Mouse (Mus musculus): ENCODE data around the gene Slc26a5. TPM values are rescaled to one million over a fixed set of nuclear protein-coding genes. Genes with fewer than 3 reads are reported as not detected.

Slc26a5 gene
- polyA plus RNA-seq, 1 experiment from 2014 or later: 0.11 TPM

Other genes with a start within 250 kb of the Slc26a5 start
- 0.17 and 0.18 TPM in 2 replicates for gene Fbxl13, start 220.0 kb downstream of the Slc26a5 start, polyA plus RNA-seq (2015; fragmentation: Nextera tagmentation; extraction: Ambion mirVana)
- gene Armc10, start 219.8 kb downstream of the Slc26a5 start, polyA plus RNA-seq (2015; fragmentation: Nextera tagmentation; extraction: Ambion mirVana): 87.6 and 92.1 TPM in 2 replicates
- 3.5 and 3.6 TPM in 2 replicates for gene Napepld, start 164.2 kb downstream of the Slc26a5 start, polyA plus RNA-seq (2015; fragmentation: Nextera tagmentation; extraction: Ambion mirVana)
- gene Pmpcb, start 128.5 kb downstream of the Slc26a5 start, polyA plus RNA-seq (2015; fragmentation: Nextera tagmentation; extraction: Ambion mirVana): 86.4 and 91.5 TPM in 2 replicates
- 67.3 and 68.1 TPM in 2 replicates for gene Dnajc2, start 80.4 kb downstream of the Slc26a5 start, polyA plus RNA-seq (2015; fragmentation: Nextera tagmentation; extraction: Ambion mirVana)
- gene Psmc2, start 80.3 kb downstream of the Slc26a5 start, polyA plus RNA-seq (2015; fragmentation: Nextera tagmentation; extraction: Ambion mirVana): 178 and 182 TPM in 2 replicates

All from forebrain, embryonic 16.5 days (tissue).